Comparison of ENCODE assay signal across 20 mouse cellular contexts in the genomic region with DNA sequence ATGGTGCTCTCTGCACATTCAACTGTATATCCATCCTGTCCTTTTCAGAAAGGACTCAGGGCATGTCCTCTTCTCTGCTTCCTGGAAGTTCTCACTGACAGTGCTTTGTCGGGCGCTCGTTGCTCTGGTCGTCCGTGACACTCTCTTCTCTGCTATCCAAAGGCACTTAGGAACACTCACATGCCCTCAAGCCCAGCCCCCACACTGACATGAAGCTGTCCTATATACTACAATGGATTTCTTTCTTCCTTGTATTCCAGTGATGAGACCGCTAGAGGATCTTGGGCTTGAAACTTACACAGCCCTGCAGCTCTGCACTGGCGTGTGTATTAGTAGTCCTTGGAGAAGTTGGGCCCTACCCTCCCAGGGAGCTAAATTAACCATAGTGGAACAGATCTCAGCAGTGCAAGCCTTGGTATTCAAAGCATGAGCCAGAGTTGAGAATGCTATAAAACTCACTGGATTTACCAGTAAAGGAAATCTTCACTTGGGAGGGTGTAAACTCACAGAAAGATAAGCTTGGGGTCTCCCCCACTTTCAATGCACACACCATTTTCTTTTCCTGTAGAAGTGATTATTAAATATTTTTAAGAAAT.
DNase-seq lines count a peak whose midpoint lies in the region; ATAC-seq lines count a peak whose summit lies in the region.
"Had no signal": no experiment of that assay in that cellular context is flagged by ENCODE, and none has a peak within 500 bp of the region (broad histone marks: within the 10 kb centered on the region; RNA-seq: fewer than 3 reads in every experiment).

No protein-coding gene starts in this region.

- H3K27me3 ChIP-seq in heart, embryonic 13.5 days (replicated peaks) = no peaks in the 10 kb centered on the region
- no peaks in the 10 kb centered on the region for H3K27me3 ChIP-seq in midbrain, embryonic 11.5 days (ENCODE audit: control insufficient read depth, insufficient read depth, low read length)
- no peaks in the 10 kb centered on the region for H3K27me3 ChIP-seq in midbrain, embryonic 10.5 days (ENCODE audit: low read depth, poor library complexity, severe bottlenecking)
- H3K27me3 ChIP-seq in midbrain, embryonic 15.5 days (replicated peaks) = no peaks in the 10 kb centered on the region
- H3K27me3 ChIP-seq: CH12.LX; embryonic facial prominence, embryonic 13.5 days; forebrain, embryonic 13.5 days; hindbrain, embryonic 15.5 days had no signal

- no peak overlapping the region for H3K9ac ChIP-seq in heart, embryonic 13.5 days
- no peak overlapping the region for H3K9ac ChIP-seq in midbrain, embryonic 11.5 days (ENCODE audit: low read length)
- H3K9ac ChIP-seq in midbrain, embryonic 15.5 days = no peak overlapping the region
- H3K9ac ChIP-seq: embryonic facial prominence, embryonic 13.5 days; forebrain, embryonic 13.5 days; forebrain, postnatal 0 days; hindbrain, embryonic 15.5 days had no signal

- no peak overlapping the region for H3K4me2 ChIP-seq in heart, embryonic 13.5 days
- no peak overlapping the region for H3K4me2 ChIP-seq in midbrain, embryonic 11.5 days
- no peak overlapping the region for H3K4me2 ChIP-seq in midbrain, embryonic 15.5 days
- H3K4me2 ChIP-seq: embryonic facial prominence, embryonic 13.5 days; forebrain, embryonic 13.5 days; heart, embryonic 11.5 days; hindbrain, embryonic 15.5 days had no signal

- no peaks in the 10 kb centered on the region for H3K9me3 ChIP-seq in heart, embryonic 13.5 days
- no peaks in the 10 kb centered on the region for H3K9me3 ChIP-seq in midbrain, embryonic 11.5 days (ENCODE audit: control insufficient read depth, low read length)
- no peaks in the 10 kb centered on the region for H3K9me3 ChIP-seq in midbrain, embryonic 10.5 days (replicated peaks)
- H3K9me3 ChIP-seq in midbrain, embryonic 15.5 days = no peaks in the 10 kb centered on the region
- H3K9me3 ChIP-seq: embryonic facial prominence, embryonic 13.5 days; forebrain, embryonic 13.5 days; hindbrain, embryonic 15.5 days had no signal

- H3K4me1 ChIP-seq in heart, embryonic 13.5 days = peaks cover 23% of the 10 kb centered on the region
- H3K4me1 ChIP-seq in midbrain, embryonic 11.5 days (ENCODE audit: control insufficient read depth, insufficient read depth, low read length) = no peaks in the 10 kb centered on the region
- H3K4me1 ChIP-seq in midbrain, embryonic 10.5 days = peaks cover 14% of the 10 kb centered on the region
- H3K4me1 ChIP-seq in midbrain, embryonic 15.5 days = peaks cover 5% of the 10 kb centered on the region

- H3K36me3 ChIP-seq in heart, embryonic 13.5 days = no peaks in the 10 kb centered on the region
- H3K36me3 ChIP-seq in midbrain, embryonic 11.5 days (ENCODE audit: control insufficient read depth, insufficient read depth, low read length) = no peaks in the 10 kb centered on the region
- H3K36me3 ChIP-seq in midbrain, embryonic 10.5 days = no peaks in the 10 kb centered on the region
- H3K36me3 ChIP-seq in midbrain, embryonic 15.5 days (replicated peaks) = no peaks in the 10 kb centered on the region
- H3K36me3 ChIP-seq: embryonic facial prominence, embryonic 13.5 days; hindbrain, embryonic 15.5 days had no signal

- H3K27ac ChIP-seq in heart, embryonic 13.5 days (replicated peaks) = peak overlapping the region; percentile 50
- H3K27ac ChIP-seq in midbrain, embryonic 11.5 days (ENCODE audit: low read depth, low read length) = no peak overlapping the region
- no peak overlapping the region for H3K27ac ChIP-seq in midbrain, embryonic 10.5 days (replicated peaks)
- no peak overlapping the region for H3K27ac ChIP-seq in midbrain, embryonic 15.5 days
- H3K27ac ChIP-seq: embryonic facial prominence, embryonic 13.5 days; forebrain, embryonic 13.5 days; hindbrain, embryonic 15.5 days had no signal

- 32% methylated on average over 7 of the region's 7 CpGs for WGBS in heart, embryonic 13.5 days
- 74% methylated on average over 7 of the region's 7 CpGs for WGBS in midbrain, embryonic 11.5 days
- WGBS in midbrain, embryonic 10.5 days = 74% methylated on average over 7 of the region's 7 CpGs
- 69% methylated on average over 7 of the region's 7 CpGs for WGBS in midbrain, embryonic 15.5 days

- DNase-seq in heart, adult 9 months (ENCODE audit: low spot score in 2 of 2) = no peak
- DNase-seq in midbrain, embryonic 11.5 days (ENCODE audit: low spot score, missing footprints) = peak; percentile 81
- no peak for DNase-seq in midbrain, embryonic 10.5 days (ENCODE audit: low spot score)
- DNase-seq in retina, postnatal 1 day = peak; percentile 71
- DNase-seq in cerebellum, adult 9-10 months = no peak
- DNase-seq: adrenal gland, adult 2 months; adrenal gland, postnatal 25 days; cerebellum, adult 8-10 months; cerebellum, postnatal 25 days; forebrain, postnatal 0 days; gastrocnemius, postnatal 14 days; heart, postnatal 10 days had no signal

- H3K4me3 ChIP-seq in heart, embryonic 13.5 days = no peak overlapping the region
- no peak overlapping the region for H3K4me3 ChIP-seq in midbrain, embryonic 11.5 days (ENCODE audit: low read depth, low read length)
- no peak overlapping the region for H3K4me3 ChIP-seq in midbrain, embryonic 10.5 days
- no peak overlapping the region for H3K4me3 ChIP-seq in midbrain, embryonic 15.5 days
- H3K4me3 ChIP-seq: embryonic facial prominence, embryonic 13.5 days; forebrain, embryonic 13.5 days; hindbrain, embryonic 15.5 days had no signal

- no peak for ATAC-seq in heart, embryonic 13.5 days (ENCODE audit: extremely low read depth, insufficient number of reproducible peaks, low FRiP score, low TSS enrichment)
- ATAC-seq in midbrain, embryonic 11.5 days (ENCODE audit: low FRiP score) = no peak
- no peak for ATAC-seq in midbrain, embryonic 15.5 days (replicated peaks)
- ATAC-seq: forebrain, postnatal 0 days; intestine, embryonic 16.5 days had no signal

Comparison
In these comparisons a context has a peak if more than half of its experiments do, and no peak if none do; other contexts are left out.
1. DNase-seq: peak in midbrain, embryonic 11.5 days (single experiment) and retina, postnatal 1 day (single experiment); none in heart, adult 9 months (0 of 2), midbrain, embryonic 10.5 days (single experiment) and cerebellum, adult 9-10 months (single experiment).